Mouse (Mus musculus) cerebellum, postnatal 4 days (tissue): ENCODE measurements around the gene Hist1h2bk.
"Not testable (repeated sequence)": the region's sequence is repeated elsewhere in the genome, so short reads cannot be mapped to it uniquely, and the experiment has no call there.

Experiments used
- DNase-seq, 2 experiments: peaks; one replicate each; pipeline ENCODE4 v3.0.0; 2022; ENCODE audit warnings: low spot score in 2 of 2, mixed read lengths in 1 of 2

The Hist1h2bk gene

GRCm38 (mm10) chr13:22040464-22041141 lies 4.9 kb downstream of the Hist1h2bk start:
- DNase-seq, result no peak

- DNase-seq, result peak; percentile 93 to 97
These were observed 5.5 kb downstream of the Hist1h2bk start, which contains the start of gene Hist1h4i for GRCm38 (mm10) chr13:22041142-22041536. Hist1h4i (minus strand) TSS chr13:22041362.

GRCm38 (mm10) chr13:22041651-22042567 lies 6.2 kb downstream of the Hist1h2bk start:
- DNase-seq, result no peak

- peak; percentile 58 to 83 for DNase-seq
These were observed 7.2 kb downstream of the Hist1h2bk start, which contains the start of the genes Hist1h2ag and Hist1h2bj for GRCm38 (mm10) chr13:22042568-22043502. Hist1h2ag (minus strand) TSS chr13:22042944. Hist1h2bj (plus strand) TSS chr13:22043214.

GRCm38 (mm10) chr13:22043503-22044431 lies 8.1 kb downstream of the Hist1h2bk start:
- DNase-seq, result no peak

GRCm38 (mm10) chr13:22044432-22045155 lies 8.9 kb downstream of the Hist1h2bk start:
- no peak for DNase-seq

GRCm38 (mm10) chr13:22045311-22045710 lies 9.6 kb downstream of the Hist1h2bk start:
- no peak for DNase-seq

GRCm38 (mm10) chr13:22049041-22049440 lies 13.4 kb downstream of the Hist1h2bk start:
- DNase-seq, result no peak

- DNase-seq, result peak in 1 of 2 experiments; percentile 35
These were observed 14.2 kb downstream of the Hist1h2bk start for GRCm38 (mm10) chr13:22049737-22050440.

- DNase-seq, result peak; percentile 78 to 91
These were observed 15.2 kb downstream of the Hist1h2bk start for GRCm38 (mm10) chr13:22050591-22051522.

GRCm38 (mm10) chr13:22051523-22051859 lies 15.8 kb downstream of the Hist1h2bk start:
- no peak for DNase-seq

GRCm38 (mm10) chr13:22053754-22054153 lies 18.1 kb downstream of the Hist1h2bk start:
- DNase-seq, result no peak

GRCm38 (mm10) chr13:22061422-22061821 lies 25.8 kb downstream of the Hist1h2bk start:
- no peak for DNase-seq

GRCm38 (mm10) chr13:22063468-22063867 lies 27.8 kb downstream of the Hist1h2bk start:
- DNase-seq, result no peak

- not testable (repeated sequence) for DNase-seq
These were observed 48.5 kb downstream of the Hist1h2bk start, which contains the start of gene Vmn1r188 for GRCm38 (mm10) chr13:22084140-22084539. Vmn1r188 (plus strand) TSS chr13:22084440.
